Mouse (Mus musculus) monocyte, adult 2 months (primary cell): ENCODE measurements at regions not wholly inside any gene's neighbourhood (a gene's known extent, or its start where the extent isn't known, plus 50 kb on each side); places are given as distances from the start of the nearest gene placed in this dataset.

Experiments
- DNase-seq, 2 experiments: peaks; one replicate each; pipeline ENCODE4 v3.0.0; 2022; ENCODE audit warnings: low spot score in 2 of 2, low read depth in 1 of 2

GRCm38 (mm10) chr12:77962631-77963030 is 231.4 kb upstream of the Gm6657 start:
- DNase-seq = no peak

- no peak for DNase-seq
These were observed 225.5 kb upstream of the Gm6657 start for GRCm38 (mm10) chr12:77968543-77968942.

GRCm38 (mm10) chr12:77970026-77970425 is 224.0 kb upstream of the Gm6657 start:
- no peak for DNase-seq

GRCm38 (mm10) chr12:77972165-77972564 is 221.9 kb upstream of the Gm6657 start:
- DNase-seq = no peak

- no peak for DNase-seq
These were observed 217.1 kb upstream of the Gm6657 start for GRCm38 (mm10) chr12:77976952-77977351.

- DNase-seq = no peak
These were observed 207.3 kb upstream of the Gm6657 start for GRCm38 (mm10) chr12:77986738-77987137.

GRCm38 (mm10) chr12:77989766-77990165 is 204.3 kb upstream of the Gm6657 start:
- no peak for DNase-seq

- DNase-seq = no peak
These were observed 202.4 kb upstream of the Gm6657 start for GRCm38 (mm10) chr12:77991627-77992026.

- no peak for DNase-seq
These were observed 199.9 kb upstream of the Gm6657 start for GRCm38 (mm10) chr12:77994176-77994575.

GRCm38 (mm10) chr12:77997916-77998315 is 196.1 kb upstream of the Gm6657 start:
- DNase-seq = no peak

GRCm38 (mm10) chr12:78000401-78000800 is 193.6 kb upstream of the Gm6657 start:
- DNase-seq = no peak

- DNase-seq = no peak
These were observed 192.2 kb upstream of the Gm6657 start for GRCm38 (mm10) chr12:78001846-78002245.

GRCm38 (mm10) chr12:78033766-78034165 is 160.3 kb upstream of the Gm6657 start:
- no peak for DNase-seq

- DNase-seq = no peak
These were observed 147.5 kb upstream of the Gm6657 start for GRCm38 (mm10) chr12:78046582-78046981.

- no peak for DNase-seq
These were observed 138.1 kb upstream of the Gm6657 start for GRCm38 (mm10) chr12:78055956-78056355.

- DNase-seq = no peak
These were observed 136.9 kb upstream of the Gm6657 start for GRCm38 (mm10) chr12:78057166-78057565.

GRCm38 (mm10) chr12:78059965-78060364 is 134.1 kb upstream of the Gm6657 start:
- DNase-seq = no peak

- DNase-seq = no peak
These were observed 128.0 kb upstream of the Gm6657 start for GRCm38 (mm10) chr12:78066024-78066423.

- no peak for DNase-seq
These were observed 121.1 kb upstream of the Gm6657 start for GRCm38 (mm10) chr12:78072935-78073334.

GRCm38 (mm10) chr12:78074290-78074802 is 119.7 kb upstream of the Gm6657 start:
- DNase-seq = no peak

- DNase-seq = no peak
These were observed 116.8 kb upstream of the Gm6657 start for GRCm38 (mm10) chr12:78077285-78077684.

GRCm38 (mm10) chr12:78082163-78082562 is 111.9 kb upstream of the Gm6657 start:
- no peak for DNase-seq

- DNase-seq = no peak
These were observed 108.0 kb upstream of the Gm6657 start for GRCm38 (mm10) chr12:78086016-78086415.

GRCm38 (mm10) chr12:78087921-78088320 is 106.1 kb upstream of the Gm6657 start:
- DNase-seq = no peak
